Mouse (Mus musculus): ENCODE measurements around the gene Aurka.

The Aurka gene

GRCm38 (mm10) chr2:172381898-172382297, 11.6 kb upstream of the Aurka start:
- DNase-seq (ENCODE audit: low spot score in 2 of 2), result no peak

GRCm38 (mm10) chr2:172381341-172381740, 11.0 kb upstream of the Aurka start:
- DNase-seq (ENCODE audit: low spot score in 2 of 2), result no peak

GRCm38 (mm10) chr2:172380513-172380912, 10.2 kb upstream of the Aurka start:
- DNase-seq (ENCODE audit: low spot score in 2 of 2), result no peak

GRCm38 (mm10) chr2:172378332-172378731, 8.0 kb upstream of the Aurka start:
- DNase-seq (ENCODE audit: low spot score in 2 of 2), result no peak

- DNase-seq (ENCODE audit: low spot score in 2 of 2), result no peak
These were observed 6.7 kb upstream of the Aurka start for GRCm38 (mm10) chr2:172376999-172377515.

- no peak for DNase-seq (ENCODE audit: low spot score in 2 of 2)
These were observed 6.2 kb upstream of the Aurka start for GRCm38 (mm10) chr2:172376551-172376950.

- no peak for DNase-seq (ENCODE audit: low spot score in 2 of 2)
These were observed 923 bp upstream of the Aurka start for GRCm38 (mm10) chr2:172371258-172371657.

- no peak for DNase-seq (ENCODE audit: low spot score in 2 of 2)
These were observed 7.2 kb downstream of the Aurka start for GRCm38 (mm10) chr2:172363176-172363575.

GRCm38 (mm10) chr2:172355833-172356232, 14.5 kb downstream of the Aurka start:
- no peak for DNase-seq (ENCODE audit: low spot score in 2 of 2)

GRCm38 (mm10) chr2:172354761-172355160, 15.6 kb downstream of the Aurka start:
- DNase-seq (ENCODE audit: low spot score in 2 of 2), result no peak

GRCm38 (mm10) chr2:172353218-172353617, 17.1 kb downstream of the Aurka start:
- DNase-seq (ENCODE audit: low spot score in 2 of 2), result no peak

GRCm38 (mm10) chr2:172350773-172351172, 19.6 kb downstream of the Aurka start:
- DNase-seq (ENCODE audit: low spot score in 2 of 2), result no peak

- no peak for DNase-seq (ENCODE audit: low spot score in 2 of 2)
These were observed 20.6 kb downstream of the Aurka start for GRCm38 (mm10) chr2:172349776-172350175.

GRCm38 (mm10) chr2:172348297-172348950, 21.9 kb downstream of the Aurka start:
- no peak for DNase-seq (ENCODE audit: low spot score in 2 of 2)

- no peak for DNase-seq (ENCODE audit: low spot score in 2 of 2)
These were observed 23.3 kb downstream of the Aurka start for GRCm38 (mm10) chr2:172346933-172347611.

- DNase-seq (ENCODE audit: low spot score in 2 of 2), result peak in 1 of 2 experiments; percentile 29
These were observed 24.1 kb downstream of the Aurka start for GRCm38 (mm10) chr2:172346034-172346929.

GRCm38 (mm10) chr2:172345258-172345738, 25.0 kb downstream of the Aurka start, which contains the start of gene Fam210b:
Gene Fam210b (plus strand): TSS chr2:172345565.
- peak; percentile 93 for DNase-seq (ENCODE audit: low spot score in 2 of 2)

- DNase-seq (ENCODE audit: low spot score in 2 of 2), result no peak
These were observed 25.7 kb downstream of the Aurka start for GRCm38 (mm10) chr2:172344669-172345068.

GRCm38 (mm10) chr2:172343751-172344150, 26.6 kb downstream of the Aurka start:
- no peak for DNase-seq (ENCODE audit: low spot score in 2 of 2)

- DNase-seq (ENCODE audit: low spot score in 2 of 2), result no peak
These were observed 28.7 kb downstream of the Aurka start for GRCm38 (mm10) chr2:172341606-172342005.

GRCm38 (mm10) chr2:172340936-172341335, 29.4 kb downstream of the Aurka start:
- DNase-seq (ENCODE audit: low spot score in 2 of 2), result no peak

All from urinary bladder, postnatal 4 days (tissue).